Mouse (Mus musculus) limb, embryonic 11.5 days (tissue): Measurements from ENCODE around the gene Ndufa3. TPM values are rescaled to one million over a fixed set of nuclear protein-coding genes. Genes with fewer than 3 reads are reported as not detected.
A peak's percentile ranks its signal among the peaks of the same experiment; 100 is the strongest.

Experiments
- ATAC-seq: fragments of 200-750 bp; cut with Nextera tagmentation; 2 replicates; pipeline ENCODE4 v1.8.0; 2017; ENCODE audit warnings: low read depth; ENCODE audit not compliant: insufficient number of reproducible peaks, low FRiP score, low TSS enrichment
- DNase-seq: peaks from one replicate; pipeline ENCODE4 v3.0.0-alpha.2; 2015; ENCODE audit warnings: low spot score
- H3K27ac ChIP-seq: fragments of 300-500 bp; sonication (generic); replicated peaks from 2 replicates; pipeline ENCODE4 v1.5.1; 2014; ENCODE audit warnings: low read depth, mild to moderate bottlenecking, low read length
- H3K27me3 ChIP-seq: fragments of 300-500 bp; sonication (generic); 2 replicates; pipeline ENCODE4 v1.6.1; 2014; ENCODE audit warnings: mild to moderate bottlenecking, low read length, mixed read lengths; ENCODE audit not compliant: control insufficient read depth, insufficient read depth
- H3K36me3 ChIP-seq: fragments of 300-500 bp; sonication (generic); 2 replicates; pipeline ENCODE4 v1.6.1; 2014; ENCODE audit warnings: mild to moderate bottlenecking, low read length, moderate library complexity, mixed read lengths; ENCODE audit not compliant: control insufficient read depth, insufficient read depth
- H3K4me1 ChIP-seq: fragments of 300-500 bp; sonication (generic); 2 replicates; pipeline ENCODE4 v1.6.1; 2014; ENCODE audit warnings: low read length, mixed read lengths; ENCODE audit not compliant: control insufficient read depth, insufficient read depth
- H3K4me2 ChIP-seq: fragments of 300-500 bp; sonication (generic); 2 replicates; pipeline ENCODE4 v1.6.1; 2014; ENCODE audit warnings: low read depth, mild to moderate bottlenecking, moderate library complexity; ENCODE audit not compliant: severe bottlenecking
- H3K4me3 ChIP-seq: fragments of 300-500 bp; sonication (generic); 2 replicates; pipeline ENCODE4 v1.5.1; 2014; ENCODE audit warnings: low read depth, low read length
- H3K9ac ChIP-seq: fragments of 300-500 bp; sonication (generic); 2 replicates; pipeline ENCODE4 v1.6.1; 2014; ENCODE audit warnings: mild to moderate bottlenecking, low read length
- H3K9me3 ChIP-seq: fragments of 300-500 bp; sonication (generic); 2 replicates; pipeline ENCODE4 v1.6.1; 2016; ENCODE audit warnings: low read length; ENCODE audit not compliant: control insufficient read depth
- WGBS: fragments of 180-500 bp; shearing (Covaris S2); extraction: QIAGEN DNeasy Blood & Tissue Kit; methylation state at CpG from one replicate; pipeline ENCODE4 v1.1.7; 2014; 5-methylcytosine and 5-hydroxymethylcytosine counted together
- polyA plus RNA-seq: library from polyadenylated mRNA; unstranded; fragments of >200 nt; fragmentation: Nextera tagmentation; extraction: Ambion mirVana; gene quantifications from 2 replicates; pipeline ENCODE4 v1.2.1, GENCODE M21; 2014

Ndufa3 gene
- polyA plus RNA-seq, 1 experiment from 2014 or later, result 400 TPM

DNA sequence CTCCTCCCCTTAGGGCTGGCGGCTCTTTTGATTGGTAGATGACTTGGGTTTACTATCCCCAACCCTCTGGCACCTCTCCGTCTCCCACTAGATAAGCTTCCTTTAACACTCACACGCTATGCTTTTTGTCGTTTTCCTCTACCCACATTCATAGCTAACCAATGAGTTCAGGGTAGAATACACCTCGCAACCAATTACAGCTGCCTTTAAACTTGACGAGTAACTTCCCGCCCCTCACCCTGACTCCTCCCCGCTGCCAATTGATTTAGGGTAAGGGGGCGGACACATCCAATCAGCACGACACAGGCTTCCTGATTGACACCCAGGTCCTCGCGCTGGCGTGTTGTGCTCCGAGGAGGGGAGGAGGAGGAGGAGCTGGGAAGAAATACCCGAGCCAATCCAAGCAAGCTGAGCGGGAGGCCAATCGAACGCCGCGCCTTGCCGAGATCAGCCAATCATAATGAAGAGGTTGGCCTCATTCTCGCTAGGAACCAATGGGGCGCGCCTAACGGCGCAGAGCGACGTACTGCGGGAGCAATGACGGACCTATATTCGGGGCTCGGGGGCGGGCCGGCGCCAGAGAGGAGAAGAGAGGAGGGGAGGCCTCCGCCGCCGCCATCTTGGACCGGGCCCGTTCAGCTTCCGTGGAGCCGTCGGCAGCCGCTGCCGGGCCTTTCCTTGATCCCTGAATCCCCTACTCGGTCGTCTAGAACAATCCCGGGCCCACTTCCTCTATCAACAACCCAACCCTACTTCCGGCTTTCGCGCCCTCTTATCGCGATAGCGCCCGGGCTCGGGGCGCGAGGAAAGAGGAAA, 27.7 kb downstream of the Ndufa3 start, which contains the start of gene Cnot3:
Gene Cnot3, plus strand, starts transcription at position 597 of the 816 bp plus-strand sequence.
- peaks cover 4% of the 10 kb centered on the region; the same call in 1 of the 2 replicates for H3K36me3 ChIP-seq
- DNase-seq, result peak; percentile 96
- H3K27ac ChIP-seq, result peak within 1 kb of the TSS; percentile 96
- WGBS, result under 1% methylated on average over 48 of the region's 58 CpGs
- H3K4me3 ChIP-seq, result peak within 1 kb of the TSS; percentile 95
- H3K9me3 ChIP-seq, result no peaks in the 10 kb centered on the region
- no peaks in the 10 kb centered on the region for H3K27me3 ChIP-seq
- H3K4me2 ChIP-seq, result peak within 1 kb of the TSS; percentile 88
- peak; percentile 98 for ATAC-seq
- H3K4me1 ChIP-seq, result peaks cover 21% of the 10 kb centered on the region
- peak within 1 kb of the TSS; percentile 99 for H3K9ac ChIP-seq

DNA sequence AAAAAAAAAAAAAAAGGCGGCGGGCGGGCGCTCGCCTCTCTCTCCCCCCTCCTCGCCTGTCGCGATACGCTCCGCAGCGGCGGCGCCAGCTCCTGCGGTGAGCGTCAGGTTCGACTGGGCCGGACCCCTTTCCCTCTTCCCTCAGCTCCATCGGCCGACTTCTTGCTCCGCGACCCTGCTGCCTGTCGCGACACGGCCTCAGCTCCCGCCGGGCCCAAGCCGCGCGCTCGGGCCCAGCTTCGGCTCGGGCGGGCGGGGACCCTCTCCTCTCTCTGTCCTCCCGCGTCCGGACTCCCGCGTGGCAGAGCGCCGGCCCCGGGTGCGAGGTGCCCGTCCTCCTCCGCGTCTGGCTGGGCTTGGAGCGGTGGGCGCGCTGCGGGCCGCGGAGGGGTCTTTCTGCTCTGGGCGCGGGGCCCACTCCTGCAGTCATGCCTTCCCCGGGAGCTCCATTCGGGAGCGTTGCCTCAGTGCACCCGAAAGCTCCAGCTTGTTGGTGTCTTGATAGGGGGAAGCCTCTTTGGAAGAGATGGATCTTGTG, 28.4 kb downstream of the Ndufa3 start:
- WGBS, result under 1% methylated on average over 50 of the region's 58 CpGs
- H3K4me3 ChIP-seq, result peak overlapping the region; percentile 95
- H3K27ac ChIP-seq, result peak overlapping the region; percentile 96
- H3K4me2 ChIP-seq, result peak overlapping the region; percentile 88
- H3K9me3 ChIP-seq, result no peaks in the 10 kb centered on the region
- ATAC-seq (peak; percentile 1; the same call in 1 of the 2 replicates), DNase-seq (peak; percentile 34)
- no peaks in the 10 kb centered on the region for H3K27me3 ChIP-seq
- peak overlapping the region; percentile 99 for H3K9ac ChIP-seq
- H3K4me1 ChIP-seq, result peaks cover 21% of the 10 kb centered on the region
- H3K36me3 ChIP-seq, result peaks cover 4% of the 10 kb centered on the region; the same call in 1 of the 2 replicates

DNA sequence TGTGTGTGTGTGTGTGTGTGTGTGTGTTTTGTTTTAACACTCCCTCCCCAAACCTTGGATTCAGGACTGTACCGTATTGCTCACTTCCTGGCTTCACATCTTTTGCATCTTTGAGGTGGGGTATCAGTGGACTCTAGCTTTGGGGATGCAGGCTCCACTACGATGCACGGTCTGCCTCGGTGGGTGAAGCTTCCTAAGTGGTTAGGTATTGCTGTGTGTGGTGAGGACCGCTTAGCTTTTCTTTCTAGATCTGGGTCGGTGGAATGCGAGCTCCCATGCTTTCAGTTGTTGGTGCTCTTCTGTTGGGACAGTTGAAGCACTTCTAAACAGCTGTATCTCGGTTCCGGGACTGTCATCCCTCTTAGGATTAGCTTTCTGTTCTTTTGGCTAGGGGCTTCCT, 29.0 kb downstream of the Ndufa3 start:
- Histone ChIP-seq H3K9me3 (no peaks in the 10 kb centered on the region), H3K36me3 (peaks cover 6% of the 10 kb centered on the region; the same call in 1 of the 2 replicates), H3K27me3 (no peaks in the 10 kb centered on the region), H3K9ac (peak overlapping the region; percentile 99), H3K4me2 (peak overlapping the region; percentile 88), H3K27ac (no peak overlapping the region; the same call in 1 of the 2 replicates), H3K4me3 (peak overlapping the region; percentile 95), H3K4me1 (peaks cover 21% of the 10 kb centered on the region)
- no peak for DNase-seq
- ATAC-seq, result no peak
- 31% methylated on average over 9 of the region's 9 CpGs for WGBS

DNA sequence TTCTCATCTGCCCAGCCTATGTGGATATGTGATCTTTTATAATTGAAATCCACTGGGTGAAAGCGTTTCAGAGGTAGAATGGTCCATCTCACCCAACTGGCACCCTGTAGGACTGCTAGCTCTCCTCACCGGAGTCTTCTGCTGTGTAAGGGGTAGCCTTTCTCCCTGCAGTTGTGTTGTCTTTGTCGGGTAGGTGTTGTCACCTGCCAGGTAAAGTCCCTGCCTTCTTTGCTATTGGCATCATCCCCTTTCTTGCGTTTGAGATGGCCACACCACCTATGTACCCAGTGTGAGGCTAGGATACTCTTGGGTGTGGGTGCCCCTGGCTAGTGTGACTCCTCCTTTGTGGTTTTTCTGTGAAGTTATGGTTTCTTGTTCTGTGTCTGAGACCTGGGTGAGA, 29.5 kb downstream of the Ndufa3 start:
- Histone ChIP-seq H3K9ac (peak overlapping the region; percentile 99), H3K27me3 (no peaks in the 10 kb centered on the region), H3K9me3 (no peaks in the 10 kb centered on the region), H3K4me1 (peaks cover 21% of the 10 kb centered on the region), H3K4me2 (peak overlapping the region; percentile 88), H3K36me3 (peaks cover 5% of the 10 kb centered on the region; the same call in 1 of the 2 replicates), H3K4me3 (peak overlapping the region; percentile 95), H3K27ac (no peak overlapping the region)
- no peak for ATAC-seq
- WGBS, result 76% methylated on average over 4 of the region's 4 CpGs
- no peak for DNase-seq

DNA sequence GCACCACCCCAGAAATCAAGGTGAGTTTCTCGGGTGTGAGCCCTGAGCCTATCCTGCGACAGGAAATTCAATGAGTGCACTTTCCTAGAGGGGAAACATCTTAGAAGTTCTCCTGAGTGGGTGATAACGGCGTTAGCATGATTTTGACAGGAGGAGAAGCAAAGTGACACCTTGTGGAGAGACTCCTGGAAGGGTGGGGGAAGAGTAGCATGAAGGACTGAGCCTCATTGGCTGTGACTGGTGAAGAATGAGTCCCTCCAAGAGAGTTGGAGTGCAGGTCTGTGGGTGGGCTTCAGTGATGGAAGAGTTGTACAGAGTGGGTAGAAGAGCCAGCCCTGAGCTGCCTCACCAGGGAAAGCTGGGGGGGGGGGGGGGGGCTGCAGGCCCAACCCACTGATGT, 39.8 kb downstream of the Ndufa3 start:
- Histone ChIP-seq H3K9me3 (no peaks in the 10 kb centered on the region), H3K4me2 (no peak overlapping the region), H3K9ac (no peak overlapping the region), H3K4me3 (no peak overlapping the region), H3K36me3 (peaks cover 47% of the 10 kb centered on the region), H3K4me1 (no peaks in the 10 kb centered on the region), H3K27ac (no peak overlapping the region), H3K27me3 (no peaks in the 10 kb centered on the region)
- 98% methylated on average over 4 of the region's 4 CpGs for WGBS
- ATAC-seq (no peak), DNase-seq (no peak)

DNA sequence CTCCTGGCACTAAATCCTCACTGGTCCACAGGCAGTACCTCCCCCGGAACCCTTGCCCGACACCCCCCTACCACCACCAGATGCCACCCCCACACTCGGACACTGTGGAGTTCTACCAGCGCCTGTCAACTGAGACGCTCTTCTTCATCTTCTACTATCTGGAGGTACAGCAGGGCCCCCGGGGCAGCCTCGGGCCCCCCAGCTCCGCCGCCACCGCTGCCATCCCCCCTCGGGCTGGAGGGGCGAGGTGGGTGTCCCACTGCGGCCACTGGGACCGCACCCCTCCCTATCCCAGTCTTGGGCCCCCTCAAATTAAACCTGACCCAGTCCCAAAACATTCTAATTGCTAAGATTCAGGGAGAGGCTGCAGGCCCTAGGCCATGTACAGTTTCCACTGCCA, 41.4 kb downstream of the Ndufa3 start:
- DNase-seq, result no peak
- Histone ChIP-seq H3K27ac (no peak overlapping the region), H3K4me3 (no peak overlapping the region), H3K4me2 (no peak overlapping the region), H3K9me3 (no peaks in the 10 kb centered on the region), H3K36me3 (peaks cover 39% of the 10 kb centered on the region), H3K27me3 (no peaks in the 10 kb centered on the region), H3K9ac (no peak overlapping the region), H3K4me1 (no peaks in the 10 kb centered on the region)
- 97% methylated on average over 14 of the region's 14 CpGs for WGBS
- ATAC-seq, result no peak

DNA sequence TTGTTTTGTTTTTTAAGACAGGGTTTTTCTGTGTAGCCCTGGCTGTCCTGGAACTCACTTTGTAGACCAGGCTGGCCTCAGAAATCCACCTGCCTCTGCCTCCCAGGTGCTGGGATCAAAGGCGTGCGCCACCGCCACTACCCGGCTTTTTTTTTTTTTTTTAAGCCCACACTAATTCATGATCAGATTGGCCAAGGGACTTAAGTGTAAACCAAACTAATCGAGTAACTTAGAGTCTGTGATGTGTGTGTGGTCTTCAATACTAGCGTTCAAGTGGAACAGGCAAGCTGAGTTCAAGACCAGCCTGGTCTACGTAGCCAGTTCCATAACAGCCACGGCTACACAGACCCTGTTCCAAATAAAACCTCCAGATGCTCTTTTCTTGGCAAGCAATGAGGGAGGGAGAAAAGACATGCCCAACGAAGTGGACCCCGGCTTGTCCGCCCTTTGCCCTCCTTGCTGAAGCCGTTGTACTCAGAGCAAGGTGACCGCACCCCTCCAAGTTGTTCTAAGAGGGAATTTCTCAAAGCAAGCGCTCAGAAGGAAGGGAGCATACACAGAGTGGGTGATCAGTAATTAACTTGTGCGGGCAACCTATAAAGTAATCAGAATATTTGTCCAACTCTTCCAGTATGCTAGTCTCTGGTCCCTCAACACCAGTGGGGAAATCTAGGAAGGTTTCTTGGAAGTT, 47.5 kb downstream of the Ndufa3 start:
- no peaks in the 10 kb centered on the region for H3K27me3 ChIP-seq
- ATAC-seq, result peak; percentile 41
- DNase-seq, result no peak
- peak overlapping the region; percentile 42 for H3K4me2 ChIP-seq
- peak overlapping the region; percentile 69 for H3K4me3 ChIP-seq
- peaks cover 11% of the 10 kb centered on the region for H3K36me3 ChIP-seq
- 33% methylated on average over 15 of the region's 15 CpGs for WGBS
- no peaks in the 10 kb centered on the region for H3K9me3 ChIP-seq
- no peaks in the 10 kb centered on the region for H3K4me1 ChIP-seq
- H3K9ac ChIP-seq, result peak overlapping the region; percentile 71
- no peak overlapping the region for H3K27ac ChIP-seq
